Mouse (Mus musculus) kidney, adult 9 months (tissue): ENCODE results near the gene Map2k3.

Experiments
- DNase-seq: peaks from one replicate; pipeline ENCODE4 v3.0.0; 2022

Gene Map2k3

GRCm38 (mm10) chr11:60962709-60963108, 30.9 kb downstream of the Map2k3 start:
- no peak for DNase-seq

- DNase-seq = no peak
Measured at GRCm38 (mm10) chr11:60966974-60967373, 35.1 kb downstream of the Map2k3 start.

- no peak for DNase-seq
Measured at GRCm38 (mm10) chr11:60975097-60975496, 43.3 kb downstream of the Map2k3 start.

GRCm38 (mm10) chr11:60976234-60976633, 44.4 kb downstream of the Map2k3 start:
- DNase-seq = peak; percentile 19

- peak; percentile 83 for DNase-seq
Measured at GRCm38 (mm10) chr11:60976742-60977141, 44.9 kb downstream of the Map2k3 start.

- DNase-seq = no peak
Measured at GRCm38 (mm10) chr11:60977153-60977552, 45.3 kb downstream of the Map2k3 start.

- no peak for DNase-seq
Measured at GRCm38 (mm10) chr11:60978658-60979057, 46.8 kb downstream of the Map2k3 start.

- no peak for DNase-seq
Measured at GRCm38 (mm10) chr11:60979788-60980187, 48.0 kb downstream of the Map2k3 start.

- DNase-seq = no peak
Measured at GRCm38 (mm10) chr11:60981693-60982486, 50.1 kb downstream of the Map2k3 start.

- DNase-seq = no peak
Measured at GRCm38 (mm10) chr11:60984912-60985558, 53.2 kb downstream of the Map2k3 start.

GRCm38 (mm10) chr11:60990428-60990827, 58.6 kb downstream of the Map2k3 start:
- DNase-seq = no peak
